Mouse (Mus musculus): ENCODE measurements around the gene Snx29. TPM values are rescaled to one million over a fixed set of nuclear protein-coding genes. Genes with fewer than 3 reads are reported as not detected.

Snx29 gene
- polyA plus RNA-seq, 1 experiment from 2014 or later: 4.0 TPM

- Histone ChIP-seq H3K4me3 (replicated peaks) (no peak overlapping the region), H3K4me1 (replicated peaks) (no peaks in the 10 kb centered on the region), H3K27me3 (no peaks in the 10 kb centered on the region), H3K4me2 (no peak overlapping the region), H3K9me3 (replicated peaks) (no peaks in the 10 kb centered on the region), H3K27ac (replicated peaks) (no peak overlapping the region), H3K9ac (no peak overlapping the region), H3K36me3 (replicated peaks) (no peaks in the 10 kb centered on the region)
- no peak for ATAC-seq (ENCODE audit: insufficient read depth)
- 64% methylated on average over 4 of the region's 4 CpGs for WGBS (ENCODE audit: insufficient replicate concordance)
These were observed 421.0 kb downstream of the Snx29 start for GRCm38 (mm10) chr16:11743724-11744123.

GRCm38 (mm10) chr16:11746036-11746435 lies 423.3 kb downstream of the Snx29 start:
- Histone ChIP-seq H3K36me3 (replicated peaks) (no peaks in the 10 kb centered on the region), H3K27ac (replicated peaks) (no peak overlapping the region), H3K9ac (no peak overlapping the region), H3K27me3 (no peaks in the 10 kb centered on the region), H3K4me1 (replicated peaks) (no peaks in the 10 kb centered on the region), H3K9me3 (replicated peaks) (no peaks in the 10 kb centered on the region), H3K4me3 (replicated peaks) (no peak overlapping the region), H3K4me2 (no peak overlapping the region)
- WGBS (ENCODE audit: insufficient replicate concordance): 59% methylated on average over 2 of the region's 2 CpGs
- no peak for ATAC-seq (ENCODE audit: insufficient read depth)

- no peak overlapping the region for H3K27ac ChIP-seq (replicated peaks)
- ATAC-seq (ENCODE audit: insufficient read depth): no peak
- WGBS (ENCODE audit: insufficient replicate concordance): 78% methylated on average over 5 of the region's 5 CpGs
These were observed 425.2 kb downstream of the Snx29 start for GRCm38 (mm10) chr16:11747867-11748266.

GRCm38 (mm10) chr16:11749111-11749510 lies 426.4 kb downstream of the Snx29 start:
- H3K36me3 ChIP-seq (replicated peaks): no peaks in the 10 kb centered on the region
- no peaks in the 10 kb centered on the region for H3K9me3 ChIP-seq (replicated peaks)
- H3K9ac ChIP-seq: no peak overlapping the region
- no peak overlapping the region for H3K4me3 ChIP-seq (replicated peaks)
- H3K4me2 ChIP-seq: no peak overlapping the region
- no peak for ATAC-seq (ENCODE audit: insufficient read depth)
- H3K27me3 ChIP-seq: no peaks in the 10 kb centered on the region
- H3K4me1 ChIP-seq (replicated peaks): no peaks in the 10 kb centered on the region
- H3K27ac ChIP-seq (replicated peaks): no peak overlapping the region
- 71% methylated on average over 3 of the region's 3 CpGs for WGBS (ENCODE audit: insufficient replicate concordance)

More at GRCm38 (mm10) chr16:11747867-11748266, 425.2 kb downstream of the Snx29 start:
- Histone ChIP-seq H3K36me3 (replicated peaks) (no peaks in the 10 kb centered on the region), H3K9me3 (replicated peaks) (no peaks in the 10 kb centered on the region), H3K4me3 (replicated peaks) (no peak overlapping the region), H3K9ac (no peak overlapping the region), H3K4me1 (replicated peaks) (no peaks in the 10 kb centered on the region), H3K27me3 (no peaks in the 10 kb centered on the region), H3K4me2 (no peak overlapping the region)

GRCm38 (mm10) chr16:11750605-11751004 lies 427.9 kb downstream of the Snx29 start:
- no peak overlapping the region for H3K27ac ChIP-seq (replicated peaks)
- no peaks in the 10 kb centered on the region for H3K4me1 ChIP-seq (replicated peaks)
- no peak overlapping the region for H3K9ac ChIP-seq
- H3K36me3 ChIP-seq (replicated peaks): no peaks in the 10 kb centered on the region
- no peak overlapping the region for H3K4me3 ChIP-seq (replicated peaks)
- H3K27me3 ChIP-seq: no peaks in the 10 kb centered on the region
- no peaks in the 10 kb centered on the region for H3K9me3 ChIP-seq (replicated peaks)
- no peak overlapping the region for H3K4me2 ChIP-seq
- no peak for ATAC-seq (ENCODE audit: insufficient read depth)

- no peak overlapping the region for H3K4me3 ChIP-seq (replicated peaks)
- H3K27me3 ChIP-seq: no peaks in the 10 kb centered on the region
- H3K9ac ChIP-seq: no peak overlapping the region
- no peak overlapping the region for H3K27ac ChIP-seq (replicated peaks)
- H3K36me3 ChIP-seq (replicated peaks): no peaks in the 10 kb centered on the region
- no peak overlapping the region for H3K4me2 ChIP-seq
- H3K9me3 ChIP-seq (replicated peaks): no peaks in the 10 kb centered on the region
- WGBS (ENCODE audit: insufficient replicate concordance): 61% methylated on average over 5 of the region's 5 CpGs
- ATAC-seq (ENCODE audit: insufficient read depth): no peak
- no peaks in the 10 kb centered on the region for H3K4me1 ChIP-seq (replicated peaks)
These were observed 429.8 kb downstream of the Snx29 start for GRCm38 (mm10) chr16:11752557-11752956.

- no peak overlapping the region for H3K9ac ChIP-seq
- no peak overlapping the region for H3K27ac ChIP-seq (replicated peaks)
- H3K9me3 ChIP-seq (replicated peaks): no peaks in the 10 kb centered on the region
- no peaks in the 10 kb centered on the region for H3K27me3 ChIP-seq
- no peak overlapping the region for H3K4me2 ChIP-seq
- WGBS (ENCODE audit: insufficient replicate concordance): 60% methylated on average over 2 of the region's 2 CpGs
- ATAC-seq (ENCODE audit: insufficient read depth): no peak
- H3K4me3 ChIP-seq (replicated peaks): no peak overlapping the region
- H3K4me1 ChIP-seq (replicated peaks): no peaks in the 10 kb centered on the region
- H3K36me3 ChIP-seq (replicated peaks): no peaks in the 10 kb centered on the region
These were observed 430.8 kb downstream of the Snx29 start for GRCm38 (mm10) chr16:11753466-11753865.

GRCm38 (mm10) chr16:11754136-11754535 lies 431.4 kb downstream of the Snx29 start:
- WGBS (ENCODE audit: insufficient replicate concordance): 62% methylated on average over 2 of the region's 2 CpGs
- Histone ChIP-seq H3K9me3 (replicated peaks) (no peaks in the 10 kb centered on the region), H3K9ac (no peak overlapping the region), H3K4me1 (replicated peaks) (no peaks in the 10 kb centered on the region), H3K27me3 (no peaks in the 10 kb centered on the region), H3K36me3 (replicated peaks) (no peaks in the 10 kb centered on the region), H3K4me2 (no peak overlapping the region), H3K27ac (replicated peaks) (no peak overlapping the region), H3K4me3 (replicated peaks) (no peak overlapping the region)
- no peak for ATAC-seq (ENCODE audit: insufficient read depth)

- Histone ChIP-seq H3K36me3 (replicated peaks) (no peaks in the 10 kb centered on the region), H3K4me1 (replicated peaks) (no peaks in the 10 kb centered on the region)
- WGBS (ENCODE audit: insufficient replicate concordance): 61% methylated on average over 9 of the region's 9 CpGs
These were observed 432.8 kb downstream of the Snx29 start for GRCm38 (mm10) chr16:11755281-11756066.

GRCm38 (mm10) chr16:11756598-11757245 lies 434.0 kb downstream of the Snx29 start:
- no peak overlapping the region for H3K27ac ChIP-seq (replicated peaks)
- H3K4me1 ChIP-seq (replicated peaks): no peaks in the 10 kb centered on the region
- no peak overlapping the region for H3K4me2 ChIP-seq
- ATAC-seq (ENCODE audit: insufficient read depth): no peak
- H3K9ac ChIP-seq: no peak overlapping the region
- H3K9me3 ChIP-seq (replicated peaks): no peaks in the 10 kb centered on the region
- 46% methylated on average over 1 of the region's 1 CpGs for WGBS (ENCODE audit: insufficient replicate concordance)
- no peak overlapping the region for H3K4me3 ChIP-seq (replicated peaks)
- H3K27me3 ChIP-seq: no peaks in the 10 kb centered on the region
- no peaks in the 10 kb centered on the region for H3K36me3 ChIP-seq (replicated peaks)

More at GRCm38 (mm10) chr16:11755281-11756066, 432.8 kb downstream of the Snx29 start:
- ATAC-seq (ENCODE audit: insufficient read depth): no peak
- no peak overlapping the region for H3K27ac ChIP-seq (replicated peaks)
- H3K27me3 ChIP-seq: no peaks in the 10 kb centered on the region
- no peak overlapping the region for H3K4me2 ChIP-seq
- no peak overlapping the region for H3K9ac ChIP-seq
- H3K9me3 ChIP-seq (replicated peaks): no peaks in the 10 kb centered on the region
- H3K4me3 ChIP-seq (replicated peaks): no peak overlapping the region

- WGBS (ENCODE audit: insufficient replicate concordance): 72% methylated on average over 8 of the region's 8 CpGs
- Histone ChIP-seq H3K4me2 (no peak overlapping the region), H3K9me3 (replicated peaks) (no peaks in the 10 kb centered on the region), H3K27ac (replicated peaks) (no peak overlapping the region), H3K4me3 (replicated peaks) (no peak overlapping the region), H3K27me3 (no peaks in the 10 kb centered on the region), H3K36me3 (replicated peaks) (no peaks in the 10 kb centered on the region), H3K9ac (no peak overlapping the region), H3K4me1 (replicated peaks) (no peaks in the 10 kb centered on the region)
- ATAC-seq (ENCODE audit: insufficient read depth): no peak
These were observed 434.8 kb downstream of the Snx29 start for GRCm38 (mm10) chr16:11757471-11757870.

All from liver, embryonic 15.5 days (tissue).